In genomic region chr3:102676946-102677534, GRCm38 (mm10) we compare ENCODE assay signal across 9 mouse cellular contexts. TPM values are rescaled to one million over a fixed set of nuclear protein-coding genes. Genes with fewer than 3 reads are reported as not detected.
DNase-seq lines count a peak whose midpoint lies in the region; ATAC-seq and TF ChIP-seq lines count a peak whose summit lies in the region.
"Had no signal": no experiment of that assay in that cellular context is flagged by ENCODE, and none has a peak within 500 bp of the region (broad histone marks: within the 10 kb centered on the region; RNA-seq: fewer than 3 reads in every experiment).

No protein-coding gene starts in this region.

- H3K27me3 ChIP-seq in forebrain, embryonic 14.5 days (replicated peaks; ENCODE audit: control insufficient read depth, insufficient read depth, low read length) = no peaks in the 10 kb centered on the region
- H3K27me3 ChIP-seq in forebrain, embryonic 10.5 days (ENCODE audit: poor library complexity, severe bottlenecking) = no peaks in the 10 kb centered on the region
- no peaks in the 10 kb centered on the region for H3K27me3 ChIP-seq in lung, embryonic 14.5 days (ENCODE audit: insufficient read depth, low read length)
- H3K27me3 ChIP-seq: limb, embryonic 12.5 days had no signal

- no peaks in the 10 kb centered on the region for H3K36me3 ChIP-seq in forebrain, embryonic 14.5 days (ENCODE audit: control insufficient read depth, insufficient read depth, low read length)
- H3K36me3 ChIP-seq in forebrain, embryonic 10.5 days (replicated peaks) = no peaks in the 10 kb centered on the region
- H3K36me3 ChIP-seq in lung, embryonic 14.5 days (ENCODE audit: insufficient read depth) = no peaks in the 10 kb centered on the region
- H3K36me3 ChIP-seq: limb, embryonic 12.5 days had no signal

- no peak for TF ChIP-seq POLR2A in brain, embryonic 14.5 days (IDR thresholded peaks at IDR 0.05; ENCODE audit: borderline replicate concordance, extremely low read depth, insufficient read depth, insufficient read length, poor library complexity, severe bottlenecking)

- H3K9me3 ChIP-seq in forebrain, embryonic 14.5 days (replicated peaks; ENCODE audit: control insufficient read depth, low read length) = no peaks in the 10 kb centered on the region
- H3K9me3 ChIP-seq in forebrain, embryonic 10.5 days = no peaks in the 10 kb centered on the region
- no peaks in the 10 kb centered on the region for H3K9me3 ChIP-seq in lung, embryonic 14.5 days (ENCODE audit: low read depth, low read length)
- H3K9me3 ChIP-seq: limb, embryonic 12.5 days had no signal

- peak; percentile 72 for DNase-seq in forebrain, embryonic 14.5 days (ENCODE audit: low spot score)
- DNase-seq in forebrain, embryonic 10.5 days (ENCODE audit: extremely low spot score, low spot score) = no peak
- peak; percentile 81 for DNase-seq in brain, embryonic 14.5 days (ENCODE audit: low read depth)
- DNase-seq in frontal cortex, postnatal 25 days (ENCODE audit: low spot score in 2 of 2) = peak; percentile 17 to 35
- peak; percentile 21 for DNase-seq in lung, embryonic 14.5 days
- DNase-seq in B cell, adult 2 months = no peak
- DNase-seq in spleen, adult 12 weeks (ENCODE audit: low spot score) = no peak

- H3K27ac ChIP-seq in forebrain, embryonic 14.5 days (ENCODE audit: low read depth, low read length) = no peak overlapping the region; the same call in 1 of the 2 replicates
- H3K27ac ChIP-seq in forebrain, embryonic 10.5 days = no peak overlapping the region
- no peak overlapping the region for H3K27ac ChIP-seq in lung, embryonic 14.5 days (ENCODE audit: low read depth)
- H3K27ac ChIP-seq: limb, embryonic 12.5 days had no signal

- H3K4me3 ChIP-seq in forebrain, embryonic 14.5 days (ENCODE audit: low read depth, low read length) = no peak overlapping the region
- no peak overlapping the region for H3K4me3 ChIP-seq in forebrain, embryonic 10.5 days
- no peak overlapping the region for H3K4me3 ChIP-seq in lung, embryonic 14.5 days (ENCODE audit: low read depth, low read length)
- H3K4me3 ChIP-seq: limb, embryonic 12.5 days had no signal

- TF ChIP-seq CTCF in brain, embryonic 14.5 days (IDR thresholded peaks at IDR 0.05; ENCODE audit: borderline replicate concordance, extremely low read depth, insufficient read depth, insufficient read length) = no peak
- no peak for TF ChIP-seq CTCF in lung, embryonic 14.5 days (IDR thresholded peaks at IDR 0.05; ENCODE audit: low read depth)

- ATAC-seq in forebrain, embryonic 14.5 days = peak; percentile 87; the same call in 1 of the 2 replicates
- ATAC-seq in lung, embryonic 14.5 days (ENCODE audit: insufficient read depth) = no peak
- ATAC-seq in inflammation-experienced regulatory T-cells, adult 6 months = no peak

- H3K4me2 ChIP-seq in forebrain, embryonic 14.5 days (ENCODE audit: low read length) = no peak overlapping the region
- H3K4me2 ChIP-seq in lung, embryonic 14.5 days = no peak overlapping the region
- H3K4me2 ChIP-seq: limb, embryonic 12.5 days had no signal

- H3K9ac ChIP-seq in forebrain, embryonic 14.5 days (ENCODE audit: low read length) = no peak overlapping the region
- no peak overlapping the region for H3K9ac ChIP-seq in lung, embryonic 14.5 days
- H3K9ac ChIP-seq: limb, embryonic 12.5 days had no signal

- no peaks in the 10 kb centered on the region for H3K4me1 ChIP-seq in forebrain, embryonic 14.5 days (ENCODE audit: control insufficient read depth, insufficient read depth, low read length)
- H3K4me1 ChIP-seq in forebrain, embryonic 10.5 days = no peaks in the 10 kb centered on the region
- H3K4me1 ChIP-seq in lung, embryonic 14.5 days (ENCODE audit: insufficient read depth) = 0 out of 2 replicates have a peak, but pooled peaks cover 3% of the 10 kb centered on the region

- 72% methylated on average over 7 of the region's 7 CpGs for WGBS in forebrain, embryonic 14.5 days
- whole genome bisulfite sequencing in forebrain, embryonic 10.5 days = 89% methylated on average over 7 of the region's 7 CpGs
- 61% methylated on average over 7 of the region's 7 CpGs for WGBS in lung, embryonic 14.5 days

RNA-seq across cellular contexts. Expression of gene Tspan2, which starts 57.3 kb away (rescaled TPM):
- 8.8 and 8.9 TPM in 2 replicates for polyA plus RNA-seq in forebrain, embryonic 14.5 days (2014; fragmentation: Nextera tagmentation; extraction: Ambion mirVana)
- 7.5 and 8.5 TPM in 2 replicates for polyA plus RNA-seq in forebrain, embryonic 10.5 days (2016; fragmentation: Nextera tagmentation; extraction: Ambion mirVana)
- polyA plus RNA-seq in brain, embryonic 14.5 days (2012; rRNA removed) = 6.4 and 8.1 TPM in 2 replicates
- 14.5 and 16.2 TPM in 2 replicates for polyA plus RNA-seq in lung, embryonic 14.5 days (2014; fragmentation: Nextera tagmentation; extraction: Ambion mirVana)
- polyA plus RNA-seq in inflammation-experienced regulatory T-cells, adult 6 months (2017; shearing (Covaris generic)) = 1 to 10 TPM in 2 of 3 experiments, under 1 TPM in 1; 0.84 to 3.6 (median 1.5) TPM

Comparison
In these comparisons a context has a peak if more than half of its experiments do, and no peak if none do; other contexts are left out.
1. DNase-seq: peak in forebrain, embryonic 14.5 days (single experiment), brain, embryonic 14.5 days (single experiment), frontal cortex, postnatal 25 days (2 of 2) and lung, embryonic 14.5 days (single experiment); none in forebrain, embryonic 10.5 days (single experiment), B cell, adult 2 months (0 of 2) and spleen, adult 12 weeks (single experiment).